Mouse (Mus musculus) embryonic stem cell, embryonic (primary cell): Measurements from ENCODE around the gene Frs2.

Experiments
- CTCF ChIA-PET, 4 experiments: fragments of 300-600 bp in 2 of 4; fragments of 350-600 bp in 2 of 4; sonication (Branson Sonifier 250); formaldehyde crosslinking; loops; one replicate each; lab custom pipeline; 2022; ENCODE audit warnings: inconsistent platforms in 2 of 4; lab: Charles Lee
- POLR2A ChIA-PET, 4 experiments: fragments of 300-600 bp in 2 of 4; fragments of 350-600 bp in 2 of 4; sonication (Branson Sonifier 250); formaldehyde crosslinking; loops; one replicate each; lab custom pipeline; 2022; ENCODE audit warnings: antibody characterized with exemption in 4 of 4, inconsistent platforms in 1 of 4; lab: Charles Lee

Frs2 gene

GRCm38 (mm10) chr10:117148361-117149003 lies at the start of gene Frs2:
TSS of gene Frs2 (minus strand) at chr10:117148534.
- CTCF ChIA-PET: interaction anchor here in 2 of 4 experiments (0.6 to 1.0 kb wide), 4 partner anchors 14 to 103 kb away, joined by 3 to 4 read pairs (median 4); no protein-coding TSS in a partner anchor
- POLR2A ChIA-PET: interaction anchor here in 3 of 4 experiments (0.5 to 3.1 kb wide), 41 partner anchors 9 to 447 kb away, joined by 3 to 26 read pairs (median 4); partner anchors contain the start of genes Cct2 (in 2 of the 3) and Yeats4 (in 2 of the 3)

- ChIA-PET CTCF (no interaction called here), POLR2A (interaction anchor here in 1 of 4 experiments (1.2 kb wide), 1 partner anchor 27 kb away, joined by 4 read pairs; the partner anchor contains the start of gene Yeats4)
These were observed 48.4 kb upstream of the Frs2 start for GRCm38 (mm10) chr10:117196696-117197095.

GRCm38 (mm10) chr10:117195748-117196147 lies 47.4 kb upstream of the Frs2 start:
- CTCF ChIA-PET: interaction anchor here in 1 of 4 experiments (0.6 to 0.7 kb wide), 2 partner anchors 25 to 46 kb away, joined by 4 to 5 read pairs; no protein-coding TSS in a partner anchor
- POLR2A ChIA-PET: interaction anchor here in 3 of 4 experiments (0.7 to 3.3 kb wide), 7 partner anchors 24 to 1810 kb away, joined by 3 to 13 read pairs (median 3); partner anchors contain the start of genes Yeats4 (in 2 of the 3) and Cct2 (in 1 of the 3)

DNA sequence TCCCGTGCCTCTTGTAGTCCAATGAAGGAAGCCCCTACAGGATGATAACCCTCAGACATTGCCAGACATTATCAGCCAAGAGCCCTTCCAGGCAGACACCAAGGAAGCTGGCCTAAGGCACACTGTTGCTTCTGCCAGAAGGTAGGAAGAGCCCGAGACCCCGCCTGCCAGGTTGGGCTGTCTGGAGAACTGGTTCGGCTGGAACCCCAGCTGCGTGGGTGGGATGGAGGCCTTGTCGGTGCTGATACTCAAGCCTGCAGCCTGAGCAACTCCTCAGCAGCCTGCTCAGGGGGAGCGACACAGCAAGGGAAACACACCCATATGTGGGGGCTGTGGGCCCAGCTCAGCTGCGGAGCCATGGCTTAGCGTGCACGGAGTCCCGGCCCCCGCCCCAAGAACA lies 46.7 kb upstream of the Frs2 start:
- CTCF ChIA-PET: no interaction called here
- POLR2A ChIA-PET: interaction anchor here in 3 of 4 experiments (0.7 to 3.3 kb wide), 10 partner anchors 17 to 147 kb away, joined by 3 to 13 read pairs (median 3); partner anchors contain the start of genes Cct2 (in 3 of the 3) and Yeats4 (in 2 of the 3)

GRCm38 (mm10) chr10:117193364-117193763 lies 45.0 kb upstream of the Frs2 start:
- POLR2A ChIA-PET: interaction anchor here in 1 of 4 experiments (1.1 to 3.3 kb wide), 5 partner anchors 10 to 130 kb away, joined by 4 to 13 read pairs (median 4); partner anchors contain the start of genes Cct2 and Yeats4
- CTCF ChIA-PET: no interaction called here

GRCm38 (mm10) chr10:117185399-117186089 lies 37.2 kb upstream of the Frs2 start:
- ChIA-PET POLR2A (interaction anchor here in 2 of 4 experiments (0.9 to 1.8 kb wide), 3 partner anchors 18 to 237 kb away, joined by 3 to 5 read pairs (median 3); no protein-coding TSS in a partner anchor), CTCF (no interaction called here)

DNA sequence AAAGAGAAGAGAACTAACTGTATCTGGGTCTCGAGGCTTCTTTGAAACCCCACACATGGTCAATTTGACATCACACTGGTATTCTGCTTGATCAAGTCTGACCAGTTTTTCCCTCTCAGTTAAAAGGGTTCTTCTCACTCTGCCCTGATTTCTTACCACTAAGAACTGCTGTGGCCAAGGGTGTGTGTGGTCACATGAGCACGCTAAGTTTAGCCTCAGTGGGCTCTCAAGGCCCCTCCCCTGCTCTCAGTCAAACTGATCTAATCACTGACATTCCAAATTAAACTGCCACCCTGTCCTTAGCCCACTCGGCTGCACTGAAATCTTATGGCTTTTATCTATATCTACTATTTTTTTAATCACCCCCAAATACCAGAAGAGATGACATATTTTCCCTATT lies 32.8 kb upstream of the Frs2 start:
- POLR2A ChIA-PET: no interaction called here
- CTCF ChIA-PET: no interaction called here

GRCm38 (mm10) chr10:117174645-117175044 lies 26.3 kb upstream of the Frs2 start:
- CTCF ChIA-PET: interaction anchor here in 2 of 4 experiments (0.6 to 1.3 kb wide), 2 partner anchors 30 to 100 kb away, joined by 3 read pairs; no protein-coding TSS in a partner anchor
- POLR2A ChIA-PET: interaction anchor here in 3 of 4 experiments (0.6 to 2.6 kb wide), 13 partner anchors 9 to 253 kb away, joined by 3 to 11 read pairs (median 3); partner anchors contain the start of genes Yeats4 (in 2 of the 3) and Frs2 (in 1 of the 3)

- POLR2A ChIA-PET: interaction anchor here in 2 of 4 experiments (0.6 to 2.6 kb wide), 15 partner anchors 8 to 123 kb away, joined by 3 to 11 read pairs (median 3); partner anchors contain the start of genes Yeats4 (in 2 of the 2) and Cct2 (in 1 of the 2)
- CTCF ChIA-PET: interaction anchor here in 3 of 4 experiments (0.5 to 1.3 kb wide), 3 partner anchors 24 to 101 kb away, joined by 3 to 4 read pairs (median 3); no protein-coding TSS in a partner anchor
These were observed 25.5 kb upstream of the Frs2 start for GRCm38 (mm10) chr10:117173566-117174438.

- ChIA-PET POLR2A (interaction anchor here in 2 of 4 experiments (0.8 to 2.6 kb wide), 4 partner anchors 25 to 110 kb away, joined by 3 to 11 read pairs (median 4); partner anchors contain the start of genes Cct2 (in 1 of the 2), Frs2 (in 1 of the 2) and Yeats4 (in 1 of the 2)), CTCF (no interaction called here)
These were observed 24.8 kb upstream of the Frs2 start for GRCm38 (mm10) chr10:117173111-117173510.

GRCm38 (mm10) chr10:117172069-117172468 lies 23.7 kb upstream of the Frs2 start:
- ChIA-PET CTCF (interaction anchor here in 3 of 4 experiments (0.6 to 1.8 kb wide), 5 partner anchors 8 to 94 kb away, joined by 3 to 8 read pairs (median 3); no protein-coding TSS in a partner anchor), POLR2A (interaction anchor here (0.6 to 3.5 kb wide), 31 partner anchors 10 to 534 kb away, joined by 3 to 19 read pairs (median 4); partner anchors contain the start of genes Cct2 (in 3 of the 4), Frs2 (in 3 of the 4) and Yeats4 (in 1 of the 4))

- CTCF ChIA-PET: interaction anchor here in 2 of 4 experiments (0.6 to 1.0 kb wide), 5 partner anchors 10 to 43 kb away, joined by 3 to 6 read pairs (median 4); no protein-coding TSS in a partner anchor
- POLR2A ChIA-PET: interaction anchor here in 3 of 4 experiments (0.6 to 4.1 kb wide), 40 partner anchors 7 to 605 kb away, joined by 3 to 26 read pairs (median 6); partner anchors contain the start of genes Yeats4 (in 3 of the 3), Cct2 (in 2 of the 3) and Frs2 (in 2 of the 3)
These were observed 18.6 kb upstream of the Frs2 start for GRCm38 (mm10) chr10:117166785-117167425.

DNA sequence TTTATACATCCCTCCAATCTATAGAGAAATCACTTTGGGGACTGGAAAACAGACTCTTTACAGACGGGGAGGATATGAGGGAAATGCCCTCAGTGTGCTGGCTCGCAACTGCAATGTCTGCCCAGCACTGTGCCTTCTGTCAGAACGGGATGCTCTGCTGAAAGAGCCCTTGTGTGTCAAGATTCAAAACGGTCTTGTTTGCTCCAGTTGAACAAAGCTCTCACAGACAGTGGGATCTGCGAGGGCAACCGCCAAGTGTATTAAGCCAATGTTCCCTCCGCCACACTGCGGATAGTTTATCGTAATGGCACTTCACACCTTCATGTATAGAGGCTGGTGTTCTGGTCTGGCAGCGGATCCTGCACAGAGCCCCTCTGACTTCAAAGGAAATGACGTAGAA lies 14.3 kb upstream of the Frs2 start:
- ChIA-PET POLR2A (interaction anchor here in 1 of 4 experiments (0.6 to 0.7 kb wide), 2 partner anchors 11 to 18 kb away, joined by 3 read pairs; no protein-coding TSS in a partner anchor), CTCF (no interaction called here)

DNA sequence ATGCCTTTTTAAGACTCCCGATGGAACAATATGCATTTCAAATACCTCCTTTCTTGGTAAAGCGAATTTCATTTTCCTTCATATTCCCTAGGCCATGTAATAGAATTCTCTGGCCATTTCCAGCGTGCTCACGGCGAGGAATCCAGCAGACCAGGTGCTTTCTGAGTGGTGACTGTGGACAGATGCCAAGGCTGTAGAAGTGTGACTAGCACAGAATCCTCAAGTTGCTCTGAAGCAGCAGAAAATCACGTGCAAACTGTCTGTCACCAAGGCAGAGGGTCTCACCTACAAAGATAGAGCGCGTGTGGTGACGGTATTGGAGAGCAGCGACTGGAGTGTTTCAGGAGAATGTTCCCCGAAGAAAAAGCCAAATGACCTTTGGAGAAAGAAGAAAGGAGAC lies 11.8 kb upstream of the Frs2 start:
- POLR2A ChIA-PET: interaction anchor here in 2 of 4 experiments (0.8 to 1.6 kb wide), 9 partner anchors 8 to 69 kb away, joined by 3 to 8 read pairs (median 4); partner anchors contain the start of gene Frs2 (in 1 of the 2)
- CTCF ChIA-PET: no interaction called here

GRCm38 (mm10) chr10:117152247-117152646 lies 3.9 kb upstream of the Frs2 start:
- POLR2A ChIA-PET: interaction anchor here in 3 of 4 experiments (0.6 to 3.3 kb wide), 18 partner anchors 9 to 1940 kb away, joined by 3 to 15 read pairs (median 4); no protein-coding TSS in a partner anchor
- CTCF ChIA-PET: interaction anchor here in 2 of 4 experiments (0.6 kb wide), 3 partner anchors 9 to 490 kb away, joined by 3 to 8 read pairs (median 3); no protein-coding TSS in a partner anchor

- ChIA-PET CTCF (interaction anchor here in 1 of 4 experiments (0.6 kb wide), 1 partner anchor 189 kb away, joined by 3 read pairs; no protein-coding TSS in a partner anchor), POLR2A (interaction anchor here in 3 of 4 experiments (0.6 to 3.3 kb wide), 16 partner anchors 8 to 1940 kb away, joined by 3 to 15 read pairs (median 4); partner anchors contain the start of gene Yeats4 (in 1 of the 3))
These were observed 3.3 kb upstream of the Frs2 start for GRCm38 (mm10) chr10:117151676-117152075.
